Mouse (Mus musculus) layer of hippocampus, adult 2 months (tissue): ENCODE measurements at regions not wholly inside any gene's neighbourhood (a gene's known extent, or its start where the extent isn't known, plus 50 kb on each side); places are given as distances from the start of the nearest gene placed in this dataset.
A peak's percentile ranks its signal among the peaks of the same experiment; 100 is the strongest.

Experiments used
- DNase-seq, 2 experiments: peaks; one replicate each; pipeline ENCODE4 v3.0.0; 2022; ENCODE audit warnings: low spot score in 2 of 2
- H3K27ac ChIP-seq: fragments of 200-600 bp; 2 replicates; pipeline ENCODE4 v1.8.1; 2022
- H3K4me3 ChIP-seq: fragments of 200-600 bp; 2 replicates; pipeline ENCODE4 v1.8.1; 2022; ENCODE audit warnings: mild to moderate bottlenecking
- CTCF ChIP-seq: fragments of 200-600 bp; conservative IDR thresholded peaks from 2 replicates; pipeline ENCODE4 v1.8.1; 2022; ENCODE audit warnings: antibody characterized with exemption, mild to moderate bottlenecking, moderate library complexity

GRCm38 (mm10) chr4:134990651-134991050 is 60.0 kb downstream of the Syf2 start:
- no peak for DNase-seq
- no peak overlapping the region for H3K27ac ChIP-seq
- no peak for TF ChIP-seq CTCF
- no peak overlapping the region for H3K4me3 ChIP-seq

GRCm38 (mm10) chr4:134993526-134994122 is 62.9 kb downstream of the Syf2 start:
- no peak overlapping the region for H3K4me3 ChIP-seq
- DNase-seq, result no peak
- H3K27ac ChIP-seq, result no peak overlapping the region
- TF ChIP-seq CTCF, result no peak

GRCm38 (mm10) chr4:134994205-134994604 is 63.5 kb downstream of the Syf2 start:
- H3K27ac ChIP-seq, result no peak overlapping the region
- TF ChIP-seq CTCF, result no peak; the same call in 1 of the 2 replicates
- no peak for DNase-seq
- no peak overlapping the region for H3K4me3 ChIP-seq

GRCm38 (mm10) chr4:134994648-134995047 is 64.0 kb downstream of the Syf2 start:
- Histone ChIP-seq H3K27ac (no peak overlapping the region), H3K4me3 (no peak overlapping the region)
- TF ChIP-seq CTCF, result no peak
- no peak for DNase-seq

GRCm38 (mm10) chr4:134995052-134995451 is 64.4 kb downstream of the Syf2 start:
- Histone ChIP-seq H3K4me3 (no peak overlapping the region), H3K27ac (no peak overlapping the region)
- no peak for TF ChIP-seq CTCF
- DNase-seq, result no peak

GRCm38 (mm10) chr4:134996121-134996520 is 65.4 kb downstream of the Syf2 start:
- Histone ChIP-seq H3K4me3 (no peak overlapping the region), H3K27ac (no peak overlapping the region)
- DNase-seq, result no peak
- TF ChIP-seq CTCF, result no peak

- Histone ChIP-seq H3K4me3 (no peak overlapping the region), H3K27ac (no peak overlapping the region)
- no peak for DNase-seq
- no peak for TF ChIP-seq CTCF
These were observed 67.0 kb downstream of the Syf2 start for GRCm38 (mm10) chr4:134997461-134998434.

- Histone ChIP-seq H3K4me3 (no peak overlapping the region), H3K27ac (peak overlapping the region; percentile 55; the same call in 1 of the 2 replicates)
- peak; percentile 43 to 45 for DNase-seq
- TF ChIP-seq CTCF, result no peak
These were observed 68.4 kb downstream of the Syf2 start for GRCm38 (mm10) chr4:134998928-134999658.

- Histone ChIP-seq H3K4me3 (no peak overlapping the region), H3K27ac (no peak overlapping the region)
- DNase-seq, result no peak
- TF ChIP-seq CTCF, result no peak
These were observed 71.6 kb downstream of the Syf2 start for GRCm38 (mm10) chr4:135002091-135002925.

GRCm38 (mm10) chr4:135011365-135011764 is 80.7 kb downstream of the Syf2 start:
- H3K4me3 ChIP-seq, result no peak overlapping the region
- no peak overlapping the region for H3K27ac ChIP-seq
- peak; percentile 38 for TF ChIP-seq CTCF
- no peak for DNase-seq

- no peak for DNase-seq
- peak; percentile 53 for TF ChIP-seq CTCF
- Histone ChIP-seq H3K4me3 (no peak overlapping the region), H3K27ac (no peak overlapping the region)
These were observed 82.2 kb downstream of the Syf2 start for GRCm38 (mm10) chr4:135012945-135013344.

GRCm38 (mm10) chr4:135013932-135014331 is 83.2 kb downstream of the Syf2 start:
- DNase-seq, result no peak
- no peak overlapping the region for H3K27ac ChIP-seq
- no peak overlapping the region for H3K4me3 ChIP-seq
- peak; percentile 56 for TF ChIP-seq CTCF
